Mouse (Mus musculus) bone marrow macrophage, adult 2 months (primary cell): Measurements from ENCODE around the gene Lgalsl.

Experiments
- CTCF ChIP-seq: IDR thresholded peaks from 2 replicates; pipeline ENCODE4 v1.5.1; 2012; ENCODE audit warnings: low read depth, mild to moderate bottlenecking, low read length, moderate library complexity
- POLR2A ChIP-seq: IDR thresholded peaks from 2 replicates; pipeline ENCODE4 v1.6.1; 2012; ENCODE audit warnings: mild to moderate bottlenecking, low read depth, low read length, borderline replicate concordance

DNA sequence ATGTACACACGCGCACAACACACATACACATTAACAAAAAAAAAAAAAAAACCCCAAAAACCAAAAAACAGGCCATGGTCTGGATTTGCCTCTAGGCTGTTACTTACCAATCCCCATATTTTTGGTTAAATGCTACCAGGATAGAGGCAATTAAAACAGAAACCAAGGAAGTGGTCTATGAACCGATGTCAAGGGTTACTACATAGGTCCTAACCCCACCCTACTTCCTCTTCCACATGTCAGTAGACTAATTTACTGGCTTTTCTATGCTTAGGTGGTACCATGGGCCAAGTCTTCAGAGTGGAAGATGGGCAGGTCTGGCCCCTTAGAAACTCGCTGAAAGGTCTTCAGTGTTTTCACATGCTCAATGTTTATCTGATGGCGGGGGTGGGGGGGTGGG is 24.2 kb downstream of the Lgalsl start:
- TF ChIP-seq POLR2A: no peak
- no peak for TF ChIP-seq CTCF
